Mouse (Mus musculus): ENCODE measurements at regions not wholly inside any gene's neighbourhood (a gene's known extent, or its start where the extent isn't known, plus 50 kb on each side); places are given as distances from the start of the nearest gene placed in this dataset.

DNA sequence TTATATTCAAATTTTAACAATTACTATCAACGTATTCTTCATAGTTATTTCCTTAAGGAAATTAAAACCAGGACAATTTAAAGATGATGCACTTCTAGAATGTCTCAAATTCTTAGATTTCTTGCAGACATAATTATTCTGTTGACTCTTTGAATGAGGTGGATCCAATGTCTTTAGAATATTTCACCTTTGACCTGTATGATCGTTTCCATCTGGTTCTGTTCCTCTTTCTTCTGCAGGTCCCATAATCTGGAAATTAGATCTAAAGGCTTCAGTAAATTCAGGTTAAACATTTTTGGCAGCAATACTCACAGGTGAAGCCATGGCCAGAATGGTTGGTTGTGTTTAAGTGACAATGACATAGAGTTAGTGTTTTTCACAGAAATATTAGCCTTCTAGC is 982.4 kb downstream of the Car8 start:
- no peak for TF ChIP-seq CTCF (IDR thresholded peaks at IDR 0.05)
- TF ChIP-seq EP300 (IDR thresholded peaks at IDR 0.05), result no peak

All from lung, postnatal 0 days (tissue).